Mouse (Mus musculus): Measurements from ENCODE around the gene Plekhm3.

Plekhm3 gene

DNA sequence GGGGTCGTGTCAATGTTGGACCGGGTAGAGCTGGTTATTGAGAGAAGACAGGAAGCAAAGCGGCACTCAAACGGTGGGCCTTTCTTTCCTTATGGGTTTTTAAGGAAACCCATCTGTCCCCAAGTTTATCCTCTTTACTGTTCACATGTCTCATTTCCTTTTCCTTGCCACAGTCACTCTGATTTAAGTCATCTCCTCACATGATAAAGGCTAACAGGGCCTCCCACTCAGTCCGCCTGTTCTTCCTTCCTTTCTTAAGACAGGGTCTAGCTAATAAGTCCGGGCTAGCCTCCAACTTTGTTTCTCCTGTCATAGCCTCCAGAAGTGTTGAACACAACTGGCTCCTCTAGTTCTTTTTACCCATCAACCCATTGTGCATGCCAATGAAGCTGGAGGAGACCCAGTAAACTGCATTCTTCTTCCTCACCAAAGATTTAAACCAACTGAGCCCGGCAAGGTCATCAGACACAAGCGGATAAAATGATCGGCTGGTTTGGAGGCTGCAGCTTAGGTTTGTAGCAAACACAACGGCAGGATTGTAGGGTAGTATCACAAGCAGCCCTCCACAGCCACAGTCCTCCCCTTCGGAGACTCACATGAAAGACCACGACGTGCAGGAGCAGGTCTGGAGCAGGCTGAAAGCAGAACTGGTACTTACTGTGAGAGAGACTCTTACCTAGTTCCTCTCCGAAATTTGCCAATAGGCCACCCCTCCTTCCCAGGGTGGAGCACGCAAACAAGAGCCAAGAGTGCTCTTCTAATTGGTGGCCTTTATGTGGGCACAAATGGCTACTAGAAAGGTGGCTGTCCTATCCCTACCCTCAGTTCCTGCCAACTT is 29.0 kb downstream of the Plekhm3 start:
- no peak for DNase-seq

DNA sequence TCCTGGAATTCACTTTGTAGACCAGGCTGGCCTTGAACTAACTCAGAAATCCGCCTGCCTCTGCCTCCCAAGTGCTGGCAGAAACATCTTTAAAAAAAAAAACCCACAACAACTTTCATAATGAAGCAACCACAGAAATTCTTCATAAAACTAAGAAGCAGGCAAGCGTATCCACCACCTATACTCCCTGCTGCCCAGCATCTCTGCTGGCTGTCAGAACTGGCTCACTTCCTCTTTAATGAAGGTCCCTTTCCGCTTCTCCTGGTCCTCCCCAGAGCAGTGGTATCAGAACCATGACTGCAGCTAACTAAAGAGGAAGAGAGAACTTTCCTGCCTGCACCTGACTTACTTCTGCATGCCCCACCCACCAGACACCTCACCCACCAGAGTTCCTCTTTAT is 31.0 kb downstream of the Plekhm3 start:
- DNase-seq, result peak in 1 of 2 experiments; percentile 20

DNA sequence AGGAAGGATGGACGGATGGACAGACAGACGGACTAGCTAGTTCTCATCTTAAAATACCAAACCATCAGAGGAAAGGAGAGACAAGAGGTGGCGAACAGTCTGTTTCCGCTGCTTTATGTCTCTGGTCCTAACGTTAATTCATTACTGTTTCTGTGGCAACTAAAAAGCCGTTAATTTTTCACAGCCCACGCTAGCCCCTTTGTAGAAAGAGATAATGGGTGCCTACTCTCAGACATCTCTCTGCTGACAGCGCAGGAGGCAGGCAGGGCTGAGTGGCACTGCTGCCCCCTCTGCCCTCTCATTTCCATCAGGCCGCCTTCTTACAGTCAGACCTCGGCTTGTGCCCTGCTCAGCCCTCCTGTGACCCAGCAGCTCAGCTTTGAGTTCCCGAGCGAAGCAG is 32.3 kb downstream of the Plekhm3 start:
- no peak for DNase-seq

DNA sequence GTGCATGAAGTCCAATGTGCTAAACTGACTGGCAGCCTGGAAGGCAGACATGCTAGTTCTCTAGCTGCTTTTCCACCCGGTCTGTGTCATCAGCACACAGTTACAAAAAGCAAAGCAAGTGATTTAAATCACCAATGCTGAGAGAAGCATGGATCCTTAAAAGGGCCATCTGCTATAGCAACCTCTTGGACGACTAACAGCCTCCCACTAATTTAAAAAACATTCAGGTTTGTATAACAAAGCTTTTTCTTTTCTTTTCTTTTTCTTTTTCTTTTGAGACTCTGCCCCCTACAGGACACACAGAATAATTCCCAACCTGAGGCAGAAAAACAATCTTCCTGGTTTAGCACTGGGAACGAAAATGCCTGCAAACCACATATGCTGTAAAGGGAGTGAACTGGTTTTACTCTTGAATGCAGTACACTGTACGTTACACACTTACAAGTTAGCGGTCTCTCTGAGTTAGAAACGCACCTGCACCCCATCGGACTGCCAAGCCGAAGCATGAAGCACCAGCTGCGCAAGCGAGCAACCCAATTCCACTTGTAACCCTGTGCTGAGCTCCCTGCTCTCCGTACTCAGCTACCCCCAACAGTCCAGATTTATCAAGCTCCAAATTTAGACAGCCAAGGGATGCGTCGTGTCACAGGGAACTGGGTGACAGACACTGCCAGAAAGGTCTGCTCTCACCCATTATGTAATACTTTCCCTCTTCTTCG is 37.7 kb downstream of the Plekhm3 start:
- no peak for DNase-seq

DNA sequence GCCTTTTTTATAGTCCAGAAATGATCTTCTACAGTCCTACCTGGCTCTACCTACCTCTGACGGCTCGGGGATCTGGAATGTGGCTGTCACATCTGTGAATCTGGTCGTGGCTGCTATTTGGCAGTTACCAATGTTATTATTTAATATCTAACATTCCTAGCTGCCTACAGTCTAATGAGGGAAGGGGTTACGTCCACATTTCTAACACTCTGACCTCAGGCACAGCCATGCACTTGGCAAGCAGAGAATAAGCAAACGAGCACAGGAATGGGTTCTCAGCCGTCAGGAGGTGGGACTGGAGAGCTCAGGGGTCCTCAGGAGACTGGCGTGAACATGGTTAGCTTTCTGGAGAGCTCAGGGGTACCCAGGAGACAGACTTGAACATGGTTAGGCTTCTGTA is 38.7 kb downstream of the Plekhm3 start:
- no peak for DNase-seq

DNA sequence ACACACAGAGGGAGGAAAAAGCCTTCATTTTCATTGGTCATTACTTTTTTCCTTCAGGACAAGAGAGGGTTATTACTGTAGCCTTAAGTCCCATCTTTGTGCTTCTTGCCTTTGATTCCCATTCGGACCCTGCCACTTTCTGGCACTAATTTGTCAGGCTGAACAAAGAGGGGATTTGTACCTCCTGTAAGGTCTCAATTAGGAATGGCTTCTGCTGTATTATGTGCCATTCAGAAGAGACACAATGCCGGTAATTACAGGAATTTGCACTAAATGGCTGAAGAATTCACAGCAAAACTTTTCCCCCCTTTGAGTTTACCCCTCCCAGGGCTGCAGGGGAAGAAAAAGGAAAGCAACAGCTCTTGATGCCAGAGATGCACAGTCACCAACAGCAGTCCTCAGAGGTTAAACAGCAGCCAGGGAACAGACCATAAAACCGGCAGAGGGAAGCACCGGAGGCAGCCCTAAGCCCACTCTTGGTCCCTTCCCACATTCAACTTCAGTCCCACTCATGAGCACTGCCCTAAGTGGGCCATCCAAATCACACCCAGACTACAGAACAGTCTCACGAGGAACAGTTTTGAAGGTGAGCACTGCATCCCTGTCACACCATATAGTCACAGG is 39.6 kb downstream of the Plekhm3 start:
- DNase-seq, result no peak

DNA sequence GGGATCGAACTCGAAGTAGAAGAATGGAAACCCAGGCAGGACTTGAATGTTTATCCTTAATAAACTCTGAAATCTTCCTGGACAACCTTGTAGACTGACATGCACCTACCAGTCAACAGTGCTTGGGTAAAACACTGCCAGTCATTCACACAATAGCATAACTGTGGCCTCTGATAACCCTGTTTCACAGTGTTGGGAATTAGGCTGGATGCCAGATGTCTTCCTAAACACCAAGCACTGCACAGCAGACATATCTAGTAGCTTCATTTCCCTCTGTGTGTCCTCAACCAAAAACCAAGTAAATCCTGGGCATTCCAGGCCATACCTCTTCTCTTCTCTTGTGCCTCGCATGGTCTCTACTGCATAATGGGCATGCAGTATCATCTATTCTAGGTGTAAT is 42.3 kb downstream of the Plekhm3 start:
- DNase-seq, result no peak

DNA sequence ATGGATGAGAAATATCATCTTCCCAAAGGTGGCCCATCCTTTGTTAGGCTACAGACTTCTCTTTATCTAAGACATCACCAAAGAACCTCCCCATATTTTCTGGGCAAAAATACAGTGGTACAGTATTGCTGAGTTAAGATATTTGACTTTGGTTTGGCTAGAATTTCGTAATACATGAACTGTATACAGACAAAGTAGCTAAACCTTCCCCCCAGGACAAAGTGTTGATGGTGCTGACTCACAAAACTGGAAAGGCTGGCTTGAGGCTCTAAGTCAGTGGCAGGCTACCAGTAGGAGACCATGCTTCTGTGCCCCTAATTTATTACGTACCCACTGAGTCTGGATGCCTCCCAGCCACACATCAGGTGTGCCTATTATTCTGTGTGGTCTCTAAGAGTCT is 48.9 kb downstream of the Plekhm3 start:
- DNase-seq, result no peak

DNA sequence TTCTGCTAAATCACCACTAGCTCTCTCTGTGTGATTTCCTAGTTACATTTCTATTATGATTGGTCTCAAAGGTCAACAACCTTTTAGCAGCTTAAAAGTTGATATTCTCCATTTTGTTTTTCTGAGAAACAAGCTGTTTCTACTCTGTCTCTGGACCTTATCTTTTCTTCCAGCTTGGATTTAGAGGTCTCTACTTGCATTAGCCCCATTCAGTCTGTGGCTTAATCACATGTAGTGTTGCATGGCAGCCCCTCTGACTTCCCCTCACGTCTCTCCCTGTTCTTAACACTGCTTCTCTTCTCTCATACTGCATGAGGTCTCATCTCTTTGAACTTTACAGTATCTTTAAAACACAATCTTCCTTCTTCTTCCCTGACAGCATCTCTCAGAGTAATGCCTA is 50.4 kb downstream of the Plekhm3 start:
- DNase-seq, result no peak

DNA sequence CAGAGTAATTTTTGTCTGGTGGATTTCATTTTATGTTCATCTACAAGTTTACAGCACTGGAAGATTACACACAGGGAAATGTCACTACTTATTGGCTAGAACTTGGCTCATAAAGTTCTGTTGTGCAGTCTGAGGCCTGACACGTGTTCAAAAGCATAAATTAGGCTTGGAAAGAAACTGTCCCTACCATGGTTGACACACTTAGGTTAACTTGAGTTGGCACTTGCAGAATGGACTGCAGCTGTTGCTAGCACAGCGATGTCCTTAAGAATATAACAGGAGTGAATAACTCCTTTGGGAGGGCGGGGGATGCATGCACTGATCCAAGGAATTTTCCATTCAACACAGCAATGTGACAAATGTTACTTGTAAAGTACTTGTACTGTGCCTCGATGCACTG is 53.2 kb downstream of the Plekhm3 start:
- DNase-seq, result no peak

DNA sequence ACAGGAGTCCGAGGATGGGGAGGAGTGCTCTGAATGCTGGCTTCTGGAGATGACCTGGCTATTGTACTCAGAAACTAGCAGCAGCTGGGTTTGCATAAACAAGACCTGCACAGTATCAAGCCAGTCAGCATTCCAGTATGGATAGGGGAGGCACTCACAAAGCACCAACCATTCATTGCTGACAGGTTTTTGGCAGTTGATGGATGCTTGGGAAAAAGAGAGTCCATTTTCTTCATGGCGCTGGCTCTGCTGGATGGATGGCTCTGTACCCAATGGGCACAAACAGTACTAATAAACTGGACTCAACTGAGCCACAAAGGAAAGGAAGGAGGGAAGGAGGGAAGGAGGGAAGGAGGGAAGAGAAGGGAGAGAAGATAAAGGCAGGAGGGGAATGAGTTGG is 53.8 kb downstream of the Plekhm3 start:
- no peak for DNase-seq

DNA sequence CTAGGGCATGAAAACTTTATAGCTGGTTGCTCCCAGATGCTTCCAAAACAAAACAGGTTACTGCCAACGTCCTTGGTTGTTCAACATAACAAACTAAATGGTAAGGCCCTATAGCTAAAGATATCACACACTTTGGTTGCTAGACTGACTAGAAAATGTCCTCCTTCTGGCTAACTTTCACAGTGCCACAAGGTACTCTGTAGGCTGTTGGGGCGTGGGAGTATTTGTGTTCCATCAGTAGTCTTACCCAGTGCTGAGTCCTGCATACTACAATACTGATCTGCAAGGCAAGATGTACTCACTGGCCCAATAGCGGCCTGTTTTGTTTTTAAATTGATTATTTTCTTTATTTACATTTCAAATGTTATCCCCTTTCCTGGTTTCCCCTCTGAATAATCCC is 56.9 kb downstream of the Plekhm3 start:
- no peak for DNase-seq

DNA sequence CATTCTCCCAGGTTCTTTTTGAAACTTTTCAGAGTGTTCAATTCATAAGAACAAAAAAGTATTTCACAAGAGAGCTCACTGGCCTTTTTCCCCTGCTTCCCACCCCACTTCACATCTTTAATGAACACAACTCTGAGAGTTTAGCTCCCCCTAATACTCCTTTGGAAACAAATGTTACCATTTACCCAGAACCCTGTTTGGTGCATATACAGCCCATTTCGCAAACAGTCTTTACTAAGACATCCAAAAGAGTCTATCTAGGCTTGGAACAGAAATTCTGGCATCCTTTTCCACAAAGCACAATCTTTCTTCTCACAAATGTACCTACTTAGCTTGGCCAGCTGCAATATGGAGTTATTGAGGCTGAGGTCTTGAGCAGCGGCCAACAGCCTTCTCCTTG is 59.1 kb downstream of the Plekhm3 start:
- no peak for DNase-seq

DNA sequence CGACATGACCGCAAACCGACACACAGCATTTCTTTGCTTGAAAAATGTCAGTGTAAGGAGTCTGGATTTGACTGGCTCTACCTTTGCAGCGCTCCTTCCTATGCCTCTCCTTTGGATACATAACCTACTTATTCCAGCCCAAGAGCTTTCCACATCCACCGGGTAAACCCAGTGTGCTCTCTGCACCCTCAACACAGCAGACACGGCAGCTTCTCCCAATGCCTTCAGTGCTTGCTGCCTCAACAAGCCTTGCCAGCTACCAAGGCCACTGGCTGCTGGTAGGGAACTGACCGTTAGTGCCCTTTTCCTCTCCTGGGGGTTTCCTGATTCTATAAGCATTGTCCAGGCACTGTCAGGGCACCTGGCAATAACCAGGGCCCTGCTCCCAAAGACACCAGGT is 62.8 kb downstream of the Plekhm3 start:
- no peak for DNase-seq

DNA sequence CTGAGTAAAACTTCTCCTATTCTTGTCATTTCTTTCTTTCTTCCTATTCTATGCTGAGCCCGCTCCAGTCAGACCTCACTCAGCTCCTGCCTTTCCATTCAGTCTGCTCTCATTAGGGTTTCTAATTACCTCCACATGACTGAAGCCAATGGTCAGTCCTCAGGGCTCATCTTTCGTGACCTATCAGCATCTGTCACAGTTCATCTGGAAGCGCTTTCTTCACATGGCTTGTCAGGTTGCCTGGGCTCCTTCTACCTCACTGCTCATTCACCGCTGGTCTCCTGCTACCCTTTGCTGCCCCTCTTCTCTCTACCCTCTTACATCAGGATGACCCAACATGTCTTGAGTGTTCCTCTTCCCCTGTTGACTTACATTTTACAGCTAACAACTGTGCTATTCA is 65.3 kb downstream of the Plekhm3 start:
- DNase-seq, result no peak

DNA sequence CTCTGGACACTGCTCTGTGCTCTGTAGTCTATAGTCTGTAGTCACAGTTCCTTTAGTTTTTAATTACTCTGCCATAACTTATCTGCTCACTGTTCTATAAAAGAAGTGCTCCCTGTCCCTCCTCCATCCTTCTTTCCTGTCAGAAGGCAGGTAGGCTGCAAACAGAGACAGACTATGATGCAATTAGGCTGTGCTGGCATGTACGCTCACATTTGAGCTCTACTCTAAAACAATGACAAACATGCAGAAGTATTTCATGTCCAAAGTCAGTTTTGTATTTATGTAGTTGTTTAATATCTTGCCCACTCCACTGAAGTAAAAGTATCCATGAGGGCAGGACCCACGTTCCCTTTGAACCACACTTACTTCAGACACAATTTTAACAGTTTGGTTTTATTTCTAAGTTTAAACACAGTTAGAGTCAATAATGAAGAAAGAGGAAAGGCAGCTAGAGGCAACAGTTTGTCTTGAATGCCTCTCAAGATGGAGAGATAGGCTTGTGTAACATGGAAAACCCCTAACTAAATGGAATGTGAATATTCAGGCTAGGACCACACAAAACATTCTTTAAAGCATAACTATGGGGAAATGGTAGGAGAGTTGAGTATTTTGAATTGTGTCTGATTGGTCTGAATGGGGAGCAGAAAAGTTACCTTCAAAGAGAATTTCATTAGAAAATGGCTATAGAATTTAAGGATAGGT is 69.0 kb downstream of the Plekhm3 start:
- no peak for DNase-seq

DNA sequence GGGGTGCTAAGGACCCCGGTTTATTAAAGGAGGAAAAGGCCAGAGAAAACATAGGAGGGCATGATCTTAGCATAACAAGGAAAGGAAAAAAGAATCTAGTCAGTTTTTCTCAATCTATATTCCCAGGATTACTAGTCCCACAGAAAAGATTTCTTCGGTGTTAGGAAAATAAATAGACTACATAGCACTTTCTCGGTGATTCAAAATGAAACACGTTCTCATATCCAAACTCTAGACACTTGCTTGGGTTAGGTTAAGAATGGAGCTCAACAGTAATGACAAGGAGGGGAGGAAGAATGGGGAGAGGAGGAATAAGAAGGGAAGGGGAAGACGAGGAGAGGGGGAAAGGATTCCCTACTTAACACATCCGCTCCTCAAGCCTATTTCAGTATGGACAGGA is 69.9 kb downstream of the Plekhm3 start:
- DNase-seq, result no peak

DNA sequence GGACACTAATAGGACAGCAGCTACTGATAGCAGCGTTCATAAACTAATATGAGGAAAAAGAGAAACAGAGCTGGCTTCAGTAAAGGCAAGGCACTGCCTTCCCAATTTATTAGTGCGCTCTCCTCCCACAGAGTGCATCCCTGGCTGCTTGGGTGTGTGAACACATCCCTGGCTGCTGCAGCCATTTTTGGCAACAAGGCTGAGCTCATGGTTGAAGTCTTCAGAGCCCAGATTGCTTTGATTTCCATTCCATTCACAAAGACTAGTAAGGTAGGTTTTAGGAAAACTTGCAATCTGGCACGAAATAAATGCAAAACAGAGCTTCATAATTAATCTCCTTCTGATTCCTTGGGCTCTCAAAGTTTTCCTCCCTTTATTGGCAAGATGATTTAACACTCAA is 71.3 kb downstream of the Plekhm3 start:
- no peak for DNase-seq

DNA sequence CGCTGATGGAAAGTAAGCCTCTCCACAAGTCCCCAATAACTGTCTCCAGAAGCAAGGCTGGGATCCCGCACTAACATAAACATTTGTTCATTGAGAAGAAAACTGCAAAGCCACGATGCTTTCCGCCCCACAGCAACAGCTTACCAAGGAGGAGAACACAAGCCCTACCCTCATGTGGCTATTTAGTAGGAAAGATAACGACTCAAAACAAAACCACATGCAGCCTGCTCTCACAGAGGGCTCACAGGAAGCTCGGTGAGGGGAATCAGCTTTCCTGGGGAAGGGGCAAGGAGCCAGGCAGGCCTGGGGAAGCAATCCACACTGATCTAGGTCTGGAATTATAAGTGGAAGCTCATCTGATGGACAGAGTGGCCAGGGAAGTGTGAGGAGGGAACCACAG is 72.6 kb downstream of the Plekhm3 start:
- no peak for DNase-seq

DNA sequence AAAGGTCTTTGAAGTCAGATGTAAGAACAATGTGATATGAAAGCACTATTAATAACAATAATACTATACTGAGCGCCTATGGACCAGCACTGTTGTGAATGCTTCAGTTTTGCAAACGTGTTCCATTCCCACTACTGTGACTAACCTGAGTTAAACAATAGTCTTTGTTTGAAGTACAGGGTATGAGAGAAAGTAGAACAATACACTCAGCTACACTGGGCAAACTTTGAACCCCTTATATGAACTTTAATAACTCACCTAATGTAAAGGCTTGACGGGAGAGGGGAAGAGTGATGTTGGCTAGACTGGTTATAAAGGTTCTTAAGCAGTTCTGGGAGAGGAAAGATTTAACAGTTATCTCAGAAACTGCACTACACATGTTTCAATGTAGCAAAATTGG is 76.0 kb downstream of the Plekhm3 start:
- no peak for DNase-seq

DNA sequence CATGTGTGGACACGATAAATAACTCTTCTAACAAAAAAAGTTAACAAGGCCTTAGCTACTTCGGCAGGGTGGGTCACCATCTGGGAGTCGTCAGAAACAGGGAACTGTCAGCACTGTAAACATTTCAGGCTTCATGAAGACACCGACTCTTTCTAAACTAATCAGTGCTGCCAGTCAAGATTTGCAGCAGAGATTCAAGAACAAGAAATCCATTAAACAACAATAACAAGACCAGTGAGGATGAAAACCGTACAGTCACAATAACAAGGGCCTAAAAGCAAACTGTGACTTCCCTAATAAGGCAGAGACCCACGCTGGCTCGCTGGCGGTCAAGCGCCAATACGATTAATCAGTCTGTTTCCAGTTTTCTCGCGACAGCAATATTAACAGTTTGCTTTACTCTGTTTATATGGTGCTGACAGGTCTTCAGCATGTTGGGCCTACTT is 77.8 kb downstream of the Plekhm3 start:
- no peak for DNase-seq

DNA sequence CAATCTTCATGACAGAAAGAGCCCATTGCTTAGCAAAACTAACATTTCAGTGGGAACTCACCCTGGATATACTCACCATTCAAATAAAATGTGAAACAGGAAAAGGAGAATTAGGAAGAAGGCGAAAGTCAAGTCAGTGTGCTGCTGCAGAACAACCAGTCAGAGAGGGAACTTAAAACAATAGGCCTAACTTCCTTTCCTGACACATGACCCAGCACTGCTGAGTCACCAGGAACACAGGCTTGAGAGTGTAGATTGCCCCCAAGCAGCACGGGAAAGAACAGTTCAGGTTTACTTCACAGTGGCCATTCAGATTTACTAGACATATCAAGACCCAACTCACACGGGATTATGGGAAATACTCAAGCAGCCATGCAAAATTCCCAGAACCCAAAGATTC is 80.3 kb downstream of the Plekhm3 start:
- DNase-seq, result peak in 1 of 2 experiments; percentile 15

DNA sequence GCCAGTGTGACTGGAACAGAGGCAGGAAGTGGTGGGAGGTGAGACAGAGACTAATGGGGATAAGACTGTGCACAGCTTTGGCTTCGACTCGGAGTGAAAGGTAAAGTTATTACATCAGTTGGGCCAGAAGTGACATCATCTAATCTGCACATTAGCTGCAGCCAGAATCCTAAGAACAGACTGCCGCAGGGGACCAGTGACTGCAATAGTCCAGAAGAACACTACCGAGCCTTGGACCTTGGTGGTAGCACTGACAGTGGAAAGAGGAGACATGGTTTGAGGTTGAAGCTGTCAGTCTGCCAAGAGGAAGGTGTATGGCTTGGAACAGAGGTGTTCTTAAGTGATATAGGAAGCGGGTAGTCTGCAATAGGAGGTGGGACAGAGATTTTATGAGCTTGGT is 80.9 kb downstream of the Plekhm3 start:
- DNase-seq, result no peak
